Mouse (Mus musculus) limb, embryonic 12.5 days (tissue): Measurements from ENCODE around the gene Gm17018. TPM values are rescaled to one million over a fixed set of nuclear protein-coding genes. Genes with fewer than 3 reads are reported as not detected.
A peak's percentile ranks its signal among the peaks of the same experiment; 100 is the strongest.

Experiments used
- ATAC-seq: fragments of 200-750 bp; cut with Nextera tagmentation; 2 replicates; pipeline ENCODE4 v1.8.0; 2017; ENCODE audit warnings: low read depth, moderate TSS enrichment; ENCODE audit not compliant: insufficient number of reproducible peaks, insufficient read depth, low FRiP score, low TSS enrichment
- H3K27ac ChIP-seq: fragments of 300-500 bp; sonication (generic); 2 replicates; pipeline ENCODE4 v1.5.1; 2016; ENCODE audit warnings: mild to moderate bottlenecking, moderate library complexity
- H3K27me3 ChIP-seq: fragments of 300-500 bp; sonication (generic); 2 replicates; pipeline ENCODE4 v1.6.1; 2016; ENCODE audit warnings: mild to moderate bottlenecking, moderate library complexity
- H3K36me3 ChIP-seq: fragments of 300-500 bp; sonication (generic); 2 replicates; pipeline ENCODE4 v1.6.1; 2016; ENCODE audit warnings: mild to moderate bottlenecking, moderate library complexity
- H3K4me1 ChIP-seq: fragments of 300-500 bp; sonication (generic); replicated peaks from 2 replicates; pipeline ENCODE4 v1.6.1; 2016
- H3K4me2 ChIP-seq: fragments of 300-500 bp; sonication (generic); 2 replicates; pipeline ENCODE4 v1.6.1; 2016; ENCODE audit warnings: mild to moderate bottlenecking, moderate library complexity
- H3K4me3 ChIP-seq: fragments of 300-500 bp; sonication (generic); replicated peaks from 2 replicates; pipeline ENCODE4 v1.5.1; 2016; ENCODE audit warnings: mild to moderate bottlenecking
- H3K9ac ChIP-seq: fragments of 300-500 bp; sonication (generic); replicated peaks from 2 replicates; pipeline ENCODE4 v1.6.1; 2016; ENCODE audit warnings: mild to moderate bottlenecking, moderate library complexity
- H3K9me3 ChIP-seq: fragments of 300-500 bp; sonication (generic); 2 replicates; pipeline ENCODE4 v1.6.1; 2016; ENCODE audit warnings: mild to moderate bottlenecking, moderate library complexity
- WGBS: fragments of 180-500 bp; shearing (Covaris S2); methylation state at CpG from one replicate; pipeline ENCODE4 v1.1.7; 2016; 5-methylcytosine and 5-hydroxymethylcytosine counted together
- polyA plus RNA-seq: library from polyadenylated mRNA; unstranded; fragments of >200 nt; fragmentation: Nextera tagmentation; extraction: Ambion mirVana; gene quantifications from 2 replicates; pipeline ENCODE4 v1.2.1, GENCODE M21; 2016

Gene Gm17018
- polyA plus RNA-seq, 1 experiment from 2014 or later: 50.5 TPM

GRCm38 (mm10) chr19:45591704-45592103 lies 31.3 kb downstream of the Gm17018 start:
- no peak overlapping the region for H3K4me3 ChIP-seq
- H3K27me3 ChIP-seq: no peaks in the 10 kb centered on the region
- no peak overlapping the region for H3K27ac ChIP-seq
- peaks cover 7% of the 10 kb centered on the region; the same call in 1 of the 2 replicates for H3K36me3 ChIP-seq
- peaks cover 12% of the 10 kb centered on the region for H3K4me1 ChIP-seq
- 89% methylated on average over 7 of the region's 7 CpGs for WGBS
- H3K9ac ChIP-seq: no peak overlapping the region
- ATAC-seq: no peak
- no peaks in the 10 kb centered on the region for H3K9me3 ChIP-seq
- no peak overlapping the region for H3K4me2 ChIP-seq

DNA sequence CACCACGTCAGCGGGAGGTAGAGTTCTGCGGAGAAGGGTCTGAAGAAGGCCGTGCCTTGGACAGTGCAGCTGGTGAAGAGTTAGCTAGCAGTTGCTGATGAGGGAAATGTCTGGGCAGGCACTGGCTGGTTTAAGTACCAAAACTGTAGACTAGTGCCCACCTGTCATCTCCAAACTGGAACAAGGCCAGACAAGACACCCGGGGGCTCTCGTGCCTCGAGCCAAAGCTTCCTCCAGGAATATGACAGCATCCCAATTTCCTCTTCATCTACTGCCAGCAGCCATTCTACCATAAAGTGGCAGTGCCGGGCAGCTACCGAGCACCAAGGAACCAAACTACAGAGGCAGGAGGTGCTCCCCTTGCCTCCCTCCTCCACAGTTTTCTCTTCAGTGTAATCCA lies 32.5 kb downstream of the Gm17018 start:
- ATAC-seq: no peak
- H3K4me2 ChIP-seq: no peak overlapping the region
- H3K9me3 ChIP-seq: no peaks in the 10 kb centered on the region
- H3K4me3 ChIP-seq: no peak overlapping the region
- H3K27me3 ChIP-seq: no peaks in the 10 kb centered on the region
- WGBS: 83% methylated on average over 9 of the region's 9 CpGs
- H3K36me3 ChIP-seq: peaks cover 7% of the 10 kb centered on the region; the same call in 1 of the 2 replicates
- peaks cover 11% of the 10 kb centered on the region for H3K4me1 ChIP-seq
- no peak overlapping the region for H3K27ac ChIP-seq
- no peak overlapping the region for H3K9ac ChIP-seq

DNA sequence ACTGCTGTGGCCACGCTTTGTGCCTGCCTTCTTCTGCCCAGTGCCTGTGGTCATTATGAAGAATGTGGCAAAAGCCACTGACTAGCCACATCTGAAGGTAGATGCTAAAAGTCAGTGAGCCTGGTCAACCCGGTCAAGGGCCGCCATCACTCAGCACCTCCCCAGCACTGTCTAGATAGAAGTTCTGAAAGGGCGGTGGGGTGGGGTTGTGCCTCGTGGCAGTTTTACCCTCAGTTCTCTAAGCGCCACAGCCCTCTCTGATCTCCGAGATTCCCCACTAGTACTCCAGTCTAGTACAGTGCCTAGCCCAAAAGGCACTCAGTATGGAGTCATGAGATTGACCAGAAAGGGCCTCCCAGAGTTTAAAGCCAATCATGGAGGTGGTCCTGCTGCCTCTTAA lies 33.7 kb downstream of the Gm17018 start:
- no peak overlapping the region for H3K27ac ChIP-seq
- H3K4me2 ChIP-seq: no peak overlapping the region
- H3K9me3 ChIP-seq: no peaks in the 10 kb centered on the region
- H3K27me3 ChIP-seq: no peaks in the 10 kb centered on the region
- 91% methylated on average over 7 of the region's 7 CpGs for WGBS
- no peak overlapping the region for H3K9ac ChIP-seq
- no peak overlapping the region for H3K4me3 ChIP-seq
- no peak for ATAC-seq
- peaks cover 11% of the 10 kb centered on the region for H3K4me1 ChIP-seq
- H3K36me3 ChIP-seq: peaks cover 7% of the 10 kb centered on the region; the same call in 1 of the 2 replicates

DNA sequence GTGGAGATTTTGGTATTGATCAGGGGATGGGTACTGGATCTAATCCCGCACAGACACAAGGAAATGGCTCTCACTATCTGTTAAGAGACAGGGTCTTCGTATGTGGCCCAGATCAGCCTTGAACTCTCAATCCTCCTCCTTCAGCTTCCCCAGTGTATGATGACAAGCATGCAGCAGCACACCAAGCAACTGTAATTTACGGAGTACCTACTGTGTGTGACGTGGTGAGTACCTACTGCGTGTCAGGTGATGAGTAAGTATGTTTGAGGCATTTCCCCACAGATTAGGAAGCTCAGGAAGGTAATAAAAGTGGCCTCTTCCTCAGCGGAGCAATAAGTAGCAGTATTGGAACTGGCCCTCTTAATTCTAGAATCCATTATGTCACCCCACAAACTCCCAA lies 35.1 kb downstream of the Gm17018 start:
- no peaks in the 10 kb centered on the region for H3K9me3 ChIP-seq
- peaks cover 4% of the 10 kb centered on the region; the same call in 1 of the 2 replicates for H3K36me3 ChIP-seq
- no peaks in the 10 kb centered on the region for H3K27me3 ChIP-seq
- WGBS: 92% methylated on average over 6 of the region's 6 CpGs
- no peak for ATAC-seq
- no peak overlapping the region for H3K27ac ChIP-seq
- no peak overlapping the region for H3K4me2 ChIP-seq
- H3K4me1 ChIP-seq: peaks cover 11% of the 10 kb centered on the region
- H3K9ac ChIP-seq: no peak overlapping the region
- no peak overlapping the region for H3K4me3 ChIP-seq

GRCm38 (mm10) chr19:45596019-45596418 lies 35.6 kb downstream of the Gm17018 start:
- WGBS: 33% methylated on average over 7 of the region's 7 CpGs
- Histone ChIP-seq H3K27me3 (no peaks in the 10 kb centered on the region), H3K4me2 (no peak overlapping the region), H3K27ac (no peak overlapping the region), H3K4me3 (no peak overlapping the region), H3K9ac (no peak overlapping the region), H3K9me3 (no peaks in the 10 kb centered on the region), H3K36me3 (peaks cover 1% of the 10 kb centered on the region), H3K4me1 (peaks cover 11% of the 10 kb centered on the region)
- no peak for ATAC-seq

DNA sequence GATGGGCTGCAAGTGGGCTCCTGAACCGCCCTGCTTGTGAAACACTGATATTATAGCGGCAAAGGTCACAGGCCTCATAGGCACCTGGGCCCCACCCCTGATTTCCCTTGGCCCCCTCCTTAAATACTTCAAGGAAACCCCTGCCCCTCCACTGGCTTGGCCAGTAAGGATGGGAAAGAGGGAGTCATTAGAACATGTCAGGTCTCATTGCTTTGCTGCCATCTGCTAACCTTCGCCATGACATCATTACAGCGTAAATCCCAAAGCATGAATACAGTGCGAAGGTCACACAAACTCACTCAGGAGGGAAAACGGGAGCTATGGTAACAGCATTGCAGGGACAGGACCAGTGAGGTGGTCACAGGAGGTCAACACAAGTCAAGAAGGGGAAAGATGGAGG lies 36.0 kb downstream of the Gm17018 start:
- Histone ChIP-seq H3K4me3 (no peak overlapping the region), H3K9ac (no peak overlapping the region), H3K27me3 (no peaks in the 10 kb centered on the region), H3K9me3 (no peaks in the 10 kb centered on the region), H3K4me2 (no peak overlapping the region), H3K36me3 (peaks cover 5% of the 10 kb centered on the region), H3K4me1 (peaks cover 11% of the 10 kb centered on the region), H3K27ac (no peak overlapping the region)
- ATAC-seq: no peak
- WGBS: 75% methylated on average over 6 of the region's 6 CpGs

DNA sequence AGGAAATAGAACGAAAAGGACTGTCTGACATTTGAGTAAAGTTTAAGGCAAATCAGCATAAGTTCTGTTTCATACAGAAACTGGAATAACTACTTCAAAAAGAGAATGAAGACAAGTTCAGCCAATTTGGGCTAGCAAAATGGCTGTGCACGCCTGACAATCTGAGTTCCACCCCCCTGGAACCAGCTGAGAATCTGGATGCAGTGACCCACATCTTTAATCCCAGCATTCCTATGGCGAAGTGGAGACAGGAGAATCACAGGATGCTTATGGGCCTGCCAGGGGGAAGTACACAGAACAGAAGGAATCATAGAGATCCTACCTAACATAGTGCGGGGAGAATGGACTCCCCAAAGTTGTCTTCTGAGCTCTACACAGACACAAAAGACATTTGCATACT lies 36.7 kb downstream of the Gm17018 start:
- Histone ChIP-seq H3K9ac (no peak overlapping the region), H3K4me2 (no peak overlapping the region), H3K36me3 (peaks cover 9% of the 10 kb centered on the region), H3K4me3 (no peak overlapping the region), H3K27ac (no peak overlapping the region), H3K9me3 (no peaks in the 10 kb centered on the region), H3K27me3 (no peaks in the 10 kb centered on the region), H3K4me1 (peaks cover 11% of the 10 kb centered on the region)
- WGBS: 87% methylated on average over 4 of the region's 4 CpGs
- ATAC-seq: no peak

DNA sequence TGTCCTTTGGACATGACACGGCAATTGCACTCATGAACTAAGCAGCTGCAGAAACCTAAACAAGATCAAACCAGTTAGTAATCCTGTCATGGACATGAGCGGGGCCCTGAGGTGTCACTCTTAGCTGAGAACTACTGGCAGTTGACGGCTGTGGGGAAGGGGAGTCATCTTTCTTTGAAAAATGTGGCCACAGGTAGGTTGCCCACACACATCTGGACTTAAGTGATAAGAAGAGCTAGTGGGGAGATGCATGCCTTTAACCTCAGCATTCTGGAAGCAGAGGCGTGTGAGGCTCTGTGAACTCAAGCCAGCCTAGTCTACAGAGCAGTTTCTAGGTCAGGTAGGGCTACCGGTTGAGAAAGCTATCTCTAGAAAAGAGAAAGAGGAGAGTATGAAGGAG lies 42.2 kb downstream of the Gm17018 start:
- Histone ChIP-seq H3K9me3 (no peaks in the 10 kb centered on the region), H3K36me3 (peaks cover 19% of the 10 kb centered on the region), H3K4me2 (no peak overlapping the region), H3K27ac (no peak overlapping the region), H3K4me1 (peaks cover 11% of the 10 kb centered on the region), H3K27me3 (no peaks in the 10 kb centered on the region), H3K9ac (no peak overlapping the region), H3K4me3 (no peak overlapping the region)
- ATAC-seq: no peak
- WGBS: 84% methylated on average over 5 of the region's 5 CpGs

GRCm38 (mm10) chr19:45606701-45607100 lies 46.3 kb downstream of the Gm17018 start:
- no peaks in the 10 kb centered on the region for H3K9me3 ChIP-seq
- H3K4me3 ChIP-seq: no peak overlapping the region
- peaks cover 14% of the 10 kb centered on the region; the same call in 1 of the 2 replicates for H3K36me3 ChIP-seq
- no peak overlapping the region for H3K27ac ChIP-seq
- H3K9ac ChIP-seq: no peak overlapping the region
- WGBS: 78% methylated on average over 4 of the region's 4 CpGs
- H3K4me2 ChIP-seq: no peak overlapping the region
- ATAC-seq: no peak
- peaks cover 18% of the 10 kb centered on the region for H3K4me1 ChIP-seq
- no peaks in the 10 kb centered on the region for H3K27me3 ChIP-seq

GRCm38 (mm10) chr19:45607479-45607878 lies 47.1 kb downstream of the Gm17018 start:
- Histone ChIP-seq H3K9ac (no peak overlapping the region), H3K36me3 (peaks cover 6% of the 10 kb centered on the region; the same call in 1 of the 2 replicates), H3K27me3 (no peaks in the 10 kb centered on the region), H3K4me2 (no peak overlapping the region), H3K4me1 (peaks cover 18% of the 10 kb centered on the region), H3K4me3 (no peak overlapping the region), H3K9me3 (no peaks in the 10 kb centered on the region), H3K27ac (peak overlapping the region; percentile 78)
- 20% methylated on average over 7 of the region's 7 CpGs for WGBS
- peak; percentile 31; the same call in 1 of the 2 replicates for ATAC-seq

DNA sequence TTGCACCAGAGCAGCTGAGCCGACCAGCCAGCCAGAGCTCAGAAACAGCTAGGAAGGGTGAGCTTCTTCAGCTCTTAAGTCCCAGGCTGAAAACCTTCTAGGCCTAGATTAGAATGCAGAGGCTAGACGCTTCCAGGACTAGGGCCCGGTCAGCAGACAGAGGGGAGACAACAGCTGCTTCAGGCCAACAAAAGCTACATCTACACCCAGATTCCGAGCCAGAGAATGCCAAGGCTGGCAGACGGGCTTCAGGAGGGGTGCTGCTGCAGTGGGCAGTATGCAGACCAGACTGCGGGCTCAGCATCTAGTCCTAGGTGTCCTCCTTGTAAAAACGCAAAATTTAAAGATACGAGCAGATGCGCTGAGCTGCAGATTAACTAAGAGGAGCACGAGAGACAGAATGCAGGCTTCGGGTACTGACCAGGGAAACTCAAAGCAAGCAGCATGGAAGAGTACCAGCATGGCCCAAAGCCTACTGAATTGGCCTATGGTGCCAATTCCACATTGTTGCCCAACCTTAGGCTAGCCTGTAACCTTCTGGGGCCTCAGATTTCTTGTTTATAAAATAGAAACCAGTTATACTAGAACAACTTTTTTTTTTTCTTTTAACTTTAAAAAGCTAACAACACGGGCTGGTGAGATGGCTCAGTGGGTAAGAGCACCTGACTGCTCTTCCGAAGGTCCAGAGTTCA lies 48.4 kb downstream of the Gm17018 start:
- Histone ChIP-seq H3K36me3 (no peaks in the 10 kb centered on the region; the same call in 1 of the 2 replicates), H3K9ac (no peak overlapping the region), H3K27ac (no peak overlapping the region), H3K4me1 (peaks cover 18% of the 10 kb centered on the region), H3K4me2 (no peak overlapping the region), H3K27me3 (no peaks in the 10 kb centered on the region), H3K9me3 (no peaks in the 10 kb centered on the region), H3K4me3 (no peak overlapping the region)
- no peak for ATAC-seq
- 89% methylated on average over 13 of the region's 13 CpGs for WGBS

DNA sequence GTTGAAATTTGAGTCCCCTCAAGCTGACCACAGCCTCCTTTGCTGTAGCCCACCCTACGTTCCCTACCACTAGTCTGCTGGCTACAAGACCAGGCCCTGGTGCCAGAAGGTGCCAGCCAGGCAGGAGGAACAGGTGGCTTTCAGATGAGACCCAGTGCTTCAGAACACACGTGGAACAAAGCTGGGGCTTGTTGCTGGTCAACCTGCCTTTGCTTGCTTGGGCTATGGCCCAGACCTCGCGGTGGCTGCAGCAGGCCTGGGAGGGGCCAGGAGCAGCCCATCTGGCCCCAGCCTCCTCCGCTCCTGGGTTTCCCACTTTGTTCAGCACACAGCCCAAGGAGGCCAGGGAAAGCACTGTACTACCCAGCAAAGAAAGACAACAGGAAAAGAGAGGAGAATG lies 50.4 kb downstream of the Gm17018 start:
- no peaks in the 10 kb centered on the region; the same call in 1 of the 2 replicates for H3K36me3 ChIP-seq
- no peak overlapping the region for H3K27ac ChIP-seq
- no peaks in the 10 kb centered on the region for H3K9me3 ChIP-seq
- no peak for ATAC-seq
- 68% methylated on average over 5 of the region's 5 CpGs for WGBS
- no peak overlapping the region for H3K9ac ChIP-seq
- H3K27me3 ChIP-seq: 0 out of 2 replicates have a peak, but pooled peaks cover 4% of the 10 kb centered on the region
- H3K4me3 ChIP-seq: no peak overlapping the region
- H3K4me2 ChIP-seq: no peak overlapping the region
- H3K4me1 ChIP-seq: peaks cover 28% of the 10 kb centered on the region
